Mouse (Mus musculus): ENCODE data around the gene Caps2. TPM values are rescaled to one million over a fixed set of nuclear protein-coding genes. Genes with fewer than 3 reads are reported as not detected.
"Not testable (repeated sequence)": the region's sequence is repeated elsewhere in the genome, so short reads cannot be mapped to it uniquely, and the experiment has no call there.

The Caps2 gene
- polyA plus RNA-seq (2015; fragmentation: Nextera tagmentation; extraction: Ambion mirVana): 0.14 and 0.34 TPM in 2 replicates

- H3K4me1 ChIP-seq: peaks cover 8% of the 10 kb centered on the region
- no peak for ATAC-seq
- H3K4me3 ChIP-seq: no peak within 1 kb of the TSS
- H3K36me3 ChIP-seq (ENCODE audit: poor library complexity, severe bottlenecking): no peaks in the 10 kb centered on the region
- no peak within 1 kb of the TSS for H3K27ac ChIP-seq
- no peak within 1 kb of the TSS for H3K9ac ChIP-seq
- H3K27me3 ChIP-seq: no peaks in the 10 kb centered on the region
- H3K9me3 ChIP-seq (replicated peaks): no peaks in the 10 kb centered on the region
- WGBS: 22% methylated on average over 4 of the region's 4 CpGs
- no peak within 1 kb of the TSS for H3K4me2 ChIP-seq
Measured at GRCm38 (mm10) chr10:112163168-112163766, at the start of gene Caps2. Caps2 (plus strand) TSS chr10:112163621.

GRCm38 (mm10) chr10:112125090-112125489, 38.3 kb upstream of the Caps2 start:
- H3K4me2 ChIP-seq; H3K4me1 ChIP-seq; H3K36me3 ChIP-seq (ENCODE audit: poor library complexity, severe bottlenecking); H3K27ac ChIP-seq; H3K27me3 ChIP-seq; H3K9ac ChIP-seq; H3K4me3 ChIP-seq; H3K9me3 ChIP-seq (replicated peaks): not testable (repeated sequence)
- ATAC-seq: peak; percentile 57; the same call in 1 of the 2 replicates
- WGBS: 43% methylated on average over 2 of the region's 2 CpGs

- peak; percentile 69; the same call in 1 of the 2 replicates for ATAC-seq
- not testable (repeated sequence) for H3K36me3 ChIP-seq (ENCODE audit: poor library complexity, severe bottlenecking); H3K9ac ChIP-seq; H3K27me3 ChIP-seq; H3K27ac ChIP-seq; H3K4me1 ChIP-seq; H3K9me3 ChIP-seq (replicated peaks); H3K4me2 ChIP-seq; H3K4me3 ChIP-seq
- 51% methylated on average over 6 of the region's 6 CpGs for WGBS
Measured at GRCm38 (mm10) chr10:112127682-112128230, 35.7 kb upstream of the Caps2 start.

- no peaks in the 10 kb centered on the region for H3K27me3 ChIP-seq
- H3K9me3 ChIP-seq (replicated peaks): no peaks in the 10 kb centered on the region
- H3K4me1 ChIP-seq: no peaks in the 10 kb centered on the region
- ATAC-seq: no peak
- WGBS: 93% methylated on average over 3 of the region's 3 CpGs
- H3K4me3 ChIP-seq: no peak overlapping the region
- H3K9ac ChIP-seq: no peak overlapping the region
- H3K27ac ChIP-seq: no peak overlapping the region
- no peak overlapping the region for H3K4me2 ChIP-seq
- no peaks in the 10 kb centered on the region for H3K36me3 ChIP-seq (ENCODE audit: poor library complexity, severe bottlenecking)
Measured at GRCm38 (mm10) chr10:112132194-112132593, 31.2 kb upstream of the Caps2 start.

GRCm38 (mm10) chr10:112138050-112138870, 25.2 kb upstream of the Caps2 start:
- H3K4me1 ChIP-seq: no peaks in the 10 kb centered on the region
- H3K9me3 ChIP-seq (replicated peaks): no peaks in the 10 kb centered on the region
- ATAC-seq: peak; percentile 96
- peak overlapping the region; percentile 31 for H3K4me3 ChIP-seq
- peak overlapping the region; percentile 45 for H3K9ac ChIP-seq
- no peaks in the 10 kb centered on the region for H3K36me3 ChIP-seq (ENCODE audit: poor library complexity, severe bottlenecking)
- no peaks in the 10 kb centered on the region for H3K27me3 ChIP-seq
- peak overlapping the region; percentile 51 for H3K4me2 ChIP-seq
- WGBS: 17% methylated on average over 9 of the region's 9 CpGs
- H3K27ac ChIP-seq: no peak overlapping the region

GRCm38 (mm10) chr10:112138871-112139430, 24.5 kb upstream of the Caps2 start:
- peak overlapping the region; percentile 45 for H3K9ac ChIP-seq
- H3K27me3 ChIP-seq: no peaks in the 10 kb centered on the region
- no peak overlapping the region for H3K27ac ChIP-seq
- no peaks in the 10 kb centered on the region for H3K4me1 ChIP-seq
- peak; percentile 73 for ATAC-seq
- no peaks in the 10 kb centered on the region for H3K36me3 ChIP-seq (ENCODE audit: poor library complexity, severe bottlenecking)
- peak overlapping the region; percentile 51 for H3K4me2 ChIP-seq
- H3K9me3 ChIP-seq (replicated peaks): no peaks in the 10 kb centered on the region
- peak overlapping the region; percentile 31 for H3K4me3 ChIP-seq
- 32% methylated on average over 6 of the region's 6 CpGs for WGBS

GRCm38 (mm10) chr10:112139834-112140233, 23.6 kb upstream of the Caps2 start:
- ATAC-seq: no peak
- H3K4me1 ChIP-seq: no peaks in the 10 kb centered on the region
- WGBS: 58% methylated on average over 2 of the region's 2 CpGs
- H3K4me3 ChIP-seq: no peak overlapping the region
- no peak overlapping the region for H3K9ac ChIP-seq
- H3K36me3 ChIP-seq (ENCODE audit: poor library complexity, severe bottlenecking): no peaks in the 10 kb centered on the region
- H3K9me3 ChIP-seq (replicated peaks): no peaks in the 10 kb centered on the region
- no peaks in the 10 kb centered on the region for H3K27me3 ChIP-seq
- H3K27ac ChIP-seq: no peak overlapping the region
- no peak overlapping the region for H3K4me2 ChIP-seq

- not testable (repeated sequence) for H3K27ac ChIP-seq; H3K9me3 ChIP-seq (replicated peaks); H3K4me1 ChIP-seq; H3K9ac ChIP-seq; H3K27me3 ChIP-seq; H3K4me3 ChIP-seq; H3K36me3 ChIP-seq (ENCODE audit: poor library complexity, severe bottlenecking)
- ATAC-seq: peak; percentile 97
- peak within 1 kb of the TSS; percentile 50 for H3K4me2 ChIP-seq
- 13% methylated on average over 15 of the region's 15 CpGs for WGBS
Measured at GRCm38 (mm10) chr10:112159882-112160560, 3.4 kb upstream of the Caps2 start, which contains the start of gene Glipr1l3. Glipr1l3 (minus strand) TSS chr10:112160327.

GRCm38 (mm10) chr10:112177027-112177426, 13.6 kb downstream of the Caps2 start:
- not testable (repeated sequence) for H3K9me3 ChIP-seq (replicated peaks); H3K36me3 ChIP-seq (ENCODE audit: poor library complexity, severe bottlenecking)
- ATAC-seq: 0 out of 2 replicates have a peak, but pooled peaks have one; percentile 48

GRCm38 (mm10) chr10:112193919-112194318, 30.5 kb downstream of the Caps2 start:
- H3K4me2 ChIP-seq; H3K9ac ChIP-seq; ATAC-seq; H3K36me3 ChIP-seq (ENCODE audit: poor library complexity, severe bottlenecking); H3K4me1 ChIP-seq; H3K27ac ChIP-seq; H3K27me3 ChIP-seq; H3K4me3 ChIP-seq; H3K9me3 ChIP-seq (replicated peaks): not testable (repeated sequence)
- 89% methylated on average over 2 of the region's 2 CpGs for whole genome bisulfite sequencing

More at GRCm38 (mm10) chr10:112177027-112177426, 13.6 kb downstream of the Caps2 start:
- not testable (repeated sequence) for H3K4me3 ChIP-seq, H3K9ac ChIP-seq, H3K4me2 ChIP-seq, H3K27ac ChIP-seq, H3K4me1 ChIP-seq, H3K27me3 ChIP-seq
- WGBS: 39% methylated on average over 13 of the region's 13 CpGs

- peak; percentile 90 for ATAC-seq
- H3K27ac ChIP-seq: no peak overlapping the region
- no peak overlapping the region for H3K4me3 ChIP-seq
- WGBS: 49% methylated on average over 2 of the region's 2 CpGs
- H3K4me2 ChIP-seq: no peak overlapping the region
- H3K36me3 ChIP-seq (ENCODE audit: poor library complexity, severe bottlenecking): no peaks in the 10 kb centered on the region
- H3K9me3 ChIP-seq (replicated peaks): no peaks in the 10 kb centered on the region
- H3K27me3 ChIP-seq: no peaks in the 10 kb centered on the region
- no peak overlapping the region for H3K9ac ChIP-seq
- H3K4me1 ChIP-seq: no peaks in the 10 kb centered on the region
Measured at GRCm38 (mm10) chr10:112203463-112203862, 40.0 kb downstream of the Caps2 start.

All from forebrain, embryonic 13.5 days (tissue).